Mouse (Mus musculus) adrenal gland, adult 2 months (tissue): Measurements from ENCODE around the gene Cyb5r3. TPM values are rescaled to one million over a fixed set of nuclear protein-coding genes. Genes with fewer than 3 reads are reported as not detected.

Source experiments
- DNase-seq: peaks from one replicate; pipeline ENCODE4 v3.0.0; 2021
- polyA plus RNA-seq: library from polyadenylated mRNA; depleted of rRNA; stranded (reverse); fragments of >200 nt; gene quantifications from 2 replicates; pipeline ENCODE4 v1.2.3, GENCODE M21; 2012
- total RNA-seq, 2 experiments: library from RNA; stranded (reverse); gene quantifications; 2 replicates each; pipeline ENCODE4 v1.2.3; 2021

Cyb5r3 gene
- total and polyA plus RNA-seq, 3 experiments: 310 to 645 (median 426) TPM

GRCm38 (mm10) chr15:83169772-83170722 lies 2.3 kb downstream of the Cyb5r3 start:
- DNase-seq: peak; percentile 45

DNA sequence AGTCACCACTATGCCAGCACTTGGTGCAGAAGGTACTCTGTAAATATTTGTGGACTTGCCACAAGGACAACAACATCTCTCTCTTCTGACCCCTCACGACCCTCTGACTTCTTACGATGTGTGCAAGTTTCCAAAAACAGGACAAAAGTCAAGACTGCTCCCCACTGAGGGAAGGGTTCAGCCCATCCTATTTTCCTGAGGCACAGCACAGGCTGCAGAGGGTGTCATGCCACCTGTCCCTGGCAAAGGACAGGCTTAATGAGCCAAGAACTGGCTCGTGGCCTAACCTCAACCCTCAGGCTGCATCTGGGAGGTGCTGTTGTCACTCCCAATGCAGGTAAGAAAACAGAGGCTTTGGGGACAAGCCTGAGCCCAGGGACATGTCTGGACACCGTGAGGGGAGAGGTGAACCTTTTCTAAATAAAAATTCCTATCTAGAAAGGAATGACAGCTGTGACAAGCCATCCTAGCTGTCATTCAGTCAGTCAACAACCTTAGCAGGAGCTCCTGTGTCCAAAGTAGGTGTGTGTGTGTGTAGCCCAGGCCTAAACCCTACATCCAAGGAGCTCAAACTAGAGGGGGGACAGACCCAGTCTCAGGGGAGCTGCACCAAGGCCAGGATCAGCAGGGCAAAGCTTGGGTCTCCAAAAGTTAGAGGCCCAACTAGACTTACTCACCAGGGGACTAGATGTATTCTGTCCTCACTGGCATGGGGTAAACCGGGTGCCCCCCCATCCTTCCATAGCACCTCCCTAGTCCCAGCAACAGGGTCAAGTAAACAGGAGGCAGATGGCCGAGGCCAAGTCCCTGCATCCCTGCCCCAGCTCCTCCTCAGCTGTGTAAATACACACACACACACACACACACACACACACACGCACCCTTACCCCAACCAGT lies 3.3 kb downstream of the Cyb5r3 start:
- DNase-seq: no peak

GRCm38 (mm10) chr15:83168311-83168710 lies 4.1 kb downstream of the Cyb5r3 start:
- no peak for DNase-seq

GRCm38 (mm10) chr15:83167550-83168065 lies 4.8 kb downstream of the Cyb5r3 start:
- DNase-seq: no peak

DNA sequence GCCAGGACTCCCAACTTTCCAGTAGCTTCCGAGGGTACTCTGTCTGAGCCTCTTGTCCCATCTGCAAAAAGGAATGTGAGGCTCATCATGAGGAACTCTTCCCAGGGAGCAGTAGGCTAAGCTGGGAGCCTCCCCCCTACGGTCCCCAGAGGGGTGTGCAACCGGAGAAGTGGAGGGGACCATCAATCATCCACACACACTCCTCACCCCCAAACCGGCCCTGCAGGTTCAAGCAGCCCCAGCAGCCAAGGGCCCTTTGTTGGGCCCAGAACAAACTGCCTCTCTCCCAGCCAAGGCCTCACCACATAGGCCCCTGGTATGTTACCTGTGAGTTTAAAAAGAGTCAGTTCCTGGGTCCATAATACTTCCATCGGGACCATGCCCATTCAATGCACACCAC lies 5.3 kb downstream of the Cyb5r3 start:
- no peak for DNase-seq

DNA sequence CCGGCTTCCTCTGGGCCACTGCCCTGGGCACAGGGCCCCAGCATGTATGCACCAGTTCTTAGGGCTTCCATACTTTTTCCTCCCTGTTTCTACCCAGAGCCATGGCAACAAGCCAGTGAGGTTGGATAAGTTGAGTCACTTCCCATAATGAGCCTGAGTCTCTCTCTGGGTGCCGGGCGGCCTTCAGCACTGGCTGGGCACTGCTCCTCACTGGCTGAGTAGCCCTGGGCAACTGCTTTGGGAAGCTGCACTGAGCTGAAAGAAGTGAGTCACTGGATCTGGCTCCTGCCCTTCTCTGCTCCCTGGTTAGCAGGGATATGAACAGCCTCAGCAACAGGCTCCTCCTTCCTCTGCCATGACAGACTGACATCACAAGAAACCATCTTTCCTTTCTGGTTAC lies 5.8 kb downstream of the Cyb5r3 start:
- DNase-seq: peak; percentile 93

- no peak for DNase-seq
These were observed 6.7 kb downstream of the Cyb5r3 start for GRCm38 (mm10) chr15:83165526-83166315.

- DNase-seq: peak; percentile 59
These were observed 7.4 kb downstream of the Cyb5r3 start for GRCm38 (mm10) chr15:83164971-83165471.

DNA sequence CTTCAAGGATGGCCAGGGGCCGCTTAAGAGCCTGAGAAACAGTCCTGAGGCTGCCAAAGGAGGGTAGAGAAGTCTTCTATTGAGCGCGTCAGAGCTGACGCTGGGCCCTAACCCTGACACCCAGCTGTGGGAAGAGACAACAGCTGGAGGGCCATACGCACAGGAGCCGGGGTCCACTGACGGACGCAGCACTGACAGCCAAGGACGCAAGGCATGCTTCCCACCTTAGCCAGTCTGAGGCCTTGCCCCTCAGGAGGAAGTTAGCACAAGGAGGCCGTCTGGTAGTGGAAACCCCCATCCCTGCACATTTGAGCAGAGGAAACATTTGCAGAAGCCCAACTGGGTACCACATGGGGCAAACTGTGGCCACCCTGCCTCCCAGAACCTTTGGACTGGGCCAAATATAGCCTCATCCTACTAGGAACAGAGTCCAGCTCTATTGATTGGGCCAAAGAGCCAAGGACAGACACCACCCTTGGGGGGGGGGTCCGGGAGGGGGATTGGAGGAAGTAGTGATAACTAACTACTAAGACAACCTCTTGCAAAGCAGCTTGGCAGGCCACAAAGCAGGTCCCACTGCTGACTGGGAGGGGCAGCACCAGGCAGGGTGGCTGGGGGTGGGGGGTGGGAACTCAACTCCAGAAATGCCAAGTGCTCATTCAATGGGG lies 9.4 kb downstream of the Cyb5r3 start:
- DNase-seq: no peak

DNA sequence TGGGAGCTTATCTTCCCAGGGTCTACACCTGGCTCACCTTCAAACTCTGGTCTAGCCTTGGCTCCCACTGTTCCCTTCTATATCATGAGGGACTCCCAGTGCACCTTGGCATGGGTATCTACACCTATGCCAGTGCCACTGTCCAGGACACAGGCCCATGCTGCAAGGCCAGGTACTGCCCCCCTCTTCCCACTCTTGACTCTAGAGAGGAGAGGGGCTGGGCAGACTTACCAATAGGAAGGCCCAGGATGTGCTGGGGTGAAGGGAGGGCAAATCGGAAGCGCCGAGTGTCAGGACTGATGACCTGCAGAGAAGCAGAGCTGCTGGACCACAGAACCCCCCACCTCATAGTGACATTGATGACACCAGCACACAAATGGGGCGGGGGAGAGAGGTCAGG lies 10.4 kb downstream of the Cyb5r3 start:
- no peak for DNase-seq

DNA sequence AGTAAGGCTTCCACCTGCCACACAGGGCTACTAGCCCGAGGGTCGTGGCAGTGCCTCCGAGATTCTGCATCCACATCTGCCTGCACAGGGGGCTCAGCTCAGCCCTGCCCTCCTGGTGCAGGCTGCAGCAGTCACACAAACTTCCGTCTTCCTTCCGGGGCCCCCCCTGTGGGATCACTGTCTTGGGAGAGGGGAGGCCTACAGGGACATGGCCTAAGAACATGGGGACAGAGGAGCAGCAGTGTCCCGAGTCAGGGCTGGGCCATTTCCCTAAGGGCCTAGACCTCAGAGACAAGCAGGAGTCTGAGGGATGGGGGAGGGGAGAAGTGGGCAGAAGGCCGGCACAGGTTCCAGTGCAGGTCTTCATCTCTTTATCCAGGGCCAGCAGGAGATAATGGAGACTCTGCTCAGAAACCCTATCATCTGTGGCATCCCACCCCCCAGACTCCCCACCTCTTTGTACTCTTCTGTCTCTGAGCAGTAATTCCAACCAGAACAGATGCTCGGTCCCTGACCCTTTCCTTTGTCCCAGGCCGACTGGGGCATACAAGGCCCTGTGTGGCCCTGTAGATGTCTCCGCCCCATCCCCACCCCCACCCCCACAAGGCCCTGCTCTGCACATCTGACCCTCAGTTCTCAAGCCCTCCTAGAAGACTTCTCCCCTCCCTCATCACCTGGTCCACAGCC lies 11.2 kb downstream of the Cyb5r3 start:
- DNase-seq: no peak

DNA sequence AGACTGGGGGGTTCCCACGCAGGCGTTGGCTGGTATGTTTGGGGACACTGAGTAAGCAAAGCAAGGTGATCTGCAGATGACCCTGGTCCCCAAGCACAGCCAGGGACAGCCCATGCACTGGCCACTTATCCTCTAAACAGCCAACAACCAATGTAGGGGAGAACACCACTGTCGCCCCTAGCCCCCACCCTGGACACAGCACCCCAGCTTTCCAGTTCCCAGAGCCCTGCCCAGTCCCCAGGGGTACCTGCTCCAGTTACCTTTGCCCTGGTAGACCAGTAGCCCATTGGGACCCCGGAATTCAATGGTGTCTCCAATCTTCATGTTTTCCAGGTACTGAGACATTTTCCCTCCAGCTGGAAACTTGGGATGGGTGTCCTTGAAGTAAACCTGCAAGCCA lies 11.8 kb downstream of the Cyb5r3 start:
- DNase-seq: no peak

DNA sequence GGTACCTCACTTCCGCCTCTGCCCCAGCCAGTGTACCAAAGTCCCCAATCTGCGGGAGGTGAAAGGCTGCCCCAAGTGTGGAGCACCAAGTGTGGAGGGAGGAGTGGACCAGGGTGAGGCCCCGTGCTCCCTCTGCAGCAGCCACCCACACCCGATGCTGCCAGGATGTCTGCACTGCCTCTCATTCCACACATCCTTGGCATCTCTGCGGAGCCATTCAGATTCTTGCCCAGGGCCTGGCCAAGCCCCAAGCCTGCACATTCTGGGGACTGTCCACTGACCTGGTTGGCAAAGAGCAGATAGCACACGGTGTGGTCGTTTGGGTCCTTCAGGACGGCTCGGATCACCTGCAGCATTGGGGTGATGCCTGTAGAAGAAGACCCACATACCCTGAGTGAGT lies 12.6 kb downstream of the Cyb5r3 start:
- DNase-seq: no peak

DNA sequence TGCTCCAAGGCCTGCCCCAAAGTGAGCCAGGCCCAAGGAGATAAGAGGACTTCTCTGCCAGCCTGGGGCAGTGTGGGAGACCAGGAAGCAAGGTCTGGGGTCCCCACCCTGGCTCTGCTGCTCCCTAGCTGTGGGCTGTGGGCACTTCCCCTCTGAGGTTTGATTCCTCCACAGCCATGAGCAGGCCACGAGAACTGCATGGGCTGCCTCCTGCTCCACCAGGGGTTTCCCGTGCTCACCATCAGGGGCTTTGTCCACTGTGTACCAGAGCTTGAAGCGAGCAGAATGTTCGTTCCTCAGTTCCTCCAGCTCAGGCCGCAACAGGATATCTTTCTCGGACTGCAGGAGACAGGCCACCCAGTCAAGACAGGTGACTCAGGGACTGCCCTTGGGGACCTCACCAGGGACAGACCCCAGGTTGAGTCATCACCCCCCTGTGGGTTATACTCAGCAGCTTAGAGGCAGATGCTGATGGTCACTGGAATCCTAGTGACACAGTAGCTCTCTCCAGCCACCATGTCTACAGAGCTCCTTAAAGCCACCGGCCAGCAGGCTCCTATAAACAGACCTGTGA lies 13.7 kb downstream of the Cyb5r3 start:
- peak; percentile 78 for DNase-seq

DNA sequence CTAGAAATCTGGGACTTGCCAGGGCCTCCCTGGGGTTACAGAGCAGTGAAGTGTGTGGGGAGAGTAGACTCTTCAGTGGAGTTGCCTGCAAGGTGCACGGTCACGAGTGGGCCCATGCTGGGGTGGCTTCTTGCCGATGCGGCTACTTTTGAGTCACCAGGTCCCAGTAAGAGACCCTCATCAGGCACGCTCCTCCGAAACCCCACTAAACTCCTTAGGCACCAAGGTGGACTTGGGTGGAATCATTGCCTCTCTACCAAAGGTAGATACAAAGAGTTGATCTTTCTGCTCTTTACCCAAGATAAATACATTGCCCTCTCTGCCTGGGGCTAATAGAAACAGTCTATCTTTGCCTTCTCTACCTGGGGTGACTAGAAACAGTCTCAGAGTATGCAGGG lies 14.7 kb downstream of the Cyb5r3 start:
- no peak for DNase-seq

- peak; percentile 84 for DNase-seq
These were observed 15.3 kb downstream of the Cyb5r3 start for GRCm38 (mm10) chr15:83156929-83157666.

GRCm38 (mm10) chr15:83155672-83156419 lies 16.5 kb downstream of the Cyb5r3 start:
- peak; percentile 75 for DNase-seq

GRCm38 (mm10) chr15:83154309-83154708 lies 18.1 kb downstream of the Cyb5r3 start:
- no peak for DNase-seq
